Mouse (Mus musculus): ENCODE measurements around the gene Ranbp6.

Gene Ranbp6

GRCm38 (mm10) chr19:29805917-29806785 lies 6.6 kb downstream of the Ranbp6 start, which contains the start of gene 9930021J03Rik:
TSS of gene 9930021J03Rik (minus strand) at chr19:29805989.
- peak; percentile 98 for DNase-seq

DNA sequence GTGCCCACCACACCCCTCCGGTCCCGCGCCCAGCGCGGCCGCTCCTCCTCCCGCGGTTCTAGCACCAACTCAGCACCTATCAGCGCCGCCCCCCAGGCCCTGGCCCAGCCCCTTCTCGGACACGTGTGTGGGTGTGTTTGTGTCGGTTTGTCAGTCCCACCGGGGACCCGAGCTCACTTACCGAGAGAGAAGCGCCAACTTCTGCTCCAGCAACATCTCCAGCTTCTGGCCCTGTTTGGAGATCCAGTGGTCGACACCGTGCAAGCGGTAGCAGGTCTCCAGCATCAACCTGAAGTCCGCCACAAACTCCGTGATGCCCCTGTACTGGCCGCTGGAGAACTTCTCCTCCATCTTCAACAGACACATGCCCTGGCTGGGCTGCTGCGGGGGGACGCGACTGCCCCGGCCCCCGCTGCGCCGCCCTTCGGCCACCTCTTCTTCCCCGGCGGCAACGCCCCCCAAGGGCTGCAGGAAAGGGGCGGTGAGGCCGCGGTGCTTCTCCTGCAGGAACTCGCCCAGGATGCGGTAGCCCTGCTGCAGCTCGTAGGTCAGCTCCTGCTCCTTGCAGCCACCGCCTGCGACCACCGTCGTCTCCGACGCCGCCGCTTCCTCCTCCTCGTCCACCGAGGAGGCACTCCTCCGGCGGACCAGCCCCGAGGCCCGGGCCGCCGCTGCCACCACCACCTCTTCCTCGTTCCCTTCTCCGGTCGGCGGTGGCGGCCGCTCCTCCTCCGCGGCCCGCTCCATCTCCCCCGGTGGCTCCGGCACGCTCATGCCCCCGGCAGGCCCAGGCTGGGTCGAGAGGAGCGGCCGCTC lies 7.5 kb downstream of the Ranbp6 start:
- peak; percentile 57 for DNase-seq

- no peak for DNase-seq
Observed at GRCm38 (mm10) chr19:29803946-29804345, 8.8 kb downstream of the Ranbp6 start.

DNA sequence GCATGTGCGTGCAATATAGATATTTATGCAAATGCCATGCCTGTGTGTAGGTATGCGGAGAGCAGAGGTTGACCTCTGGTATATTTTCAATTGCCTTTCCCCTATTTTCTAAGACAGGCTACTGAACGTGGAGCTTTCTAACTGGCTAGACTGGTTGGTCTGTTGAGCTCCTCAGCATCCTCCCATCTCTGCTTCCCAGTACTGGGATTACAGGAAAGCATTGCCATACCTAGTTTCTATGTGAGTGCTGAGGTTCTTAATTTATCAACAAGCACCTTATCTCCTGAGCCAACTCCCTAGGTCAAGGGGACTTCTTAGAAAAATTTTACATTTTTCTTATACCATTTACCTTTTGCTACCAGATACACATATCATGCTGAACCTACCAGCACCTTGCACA lies 15.4 kb downstream of the Ranbp6 start:
- no peak for DNase-seq

GRCm38 (mm10) chr19:29787997-29788396 lies 24.8 kb downstream of the Ranbp6 start:
- DNase-seq: no peak

GRCm38 (mm10) chr19:29782914-29783313 lies 29.9 kb downstream of the Ranbp6 start:
- no peak for DNase-seq

Data from thymus, postnatal 25 days (tissue).